In genomic region chr16:94647925-94648324, GRCm38 (mm10) we compare ENCODE assay signal across 23 mouse cellular contexts.
DNase-seq lines count a peak whose midpoint lies in the region; ATAC-seq and TF ChIP-seq lines count a peak whose summit lies in the region.
"Had no signal": no experiment of that assay in that cellular context is flagged by ENCODE, and none has a peak within 500 bp of the region (broad histone marks: within the 10 kb centered on the region; RNA-seq: fewer than 3 reads in every experiment).

No protein-coding gene starts in this region.

- H3K36me3 ChIP-seq in heart, embryonic 12.5 days = no peaks in the 10 kb centered on the region
- peaks cover 0 to 49% of the 10 kb centered on the region in 2 experiments for H3K36me3 ChIP-seq in CH12.LX (replicated peaks in 1 of 2; ENCODE audit: control insufficient read depth in 1 of 2, insufficient read depth in 1 of 2, low read length in 1 of 2)
- H3K36me3 ChIP-seq in forebrain, embryonic 14.5 days (ENCODE audit: control insufficient read depth, insufficient read depth, low read length) = no peaks in the 10 kb centered on the region
- H3K36me3 ChIP-seq: embryonic facial prominence, embryonic 15.5 days; intestine, embryonic 15.5 days; limb, embryonic 12.5 days; liver, embryonic 13.5 days; midbrain, embryonic 12.5 days had no signal

- H3K4me1 ChIP-seq in heart, embryonic 12.5 days (replicated peaks) = peaks cover 62% of the 10 kb centered on the region
- H3K4me1 ChIP-seq in CH12.LX (ENCODE audit: control insufficient read depth in 1 of 2, insufficient read depth in 2 of 2) = peaks cover 21 to 70% of the 10 kb centered on the region in 2 experiments
- H3K4me1 ChIP-seq in forebrain, embryonic 14.5 days (ENCODE audit: control insufficient read depth, insufficient read depth, low read length) = peaks cover 9% of the 10 kb centered on the region

- DNase-seq in heart, postnatal 14 days = no peak
- DNase-seq in 416B (ENCODE audit: low read depth) (peak; percentile 40), CH12.LX (ENCODE audit: extremely low read depth) (peak; percentile 30)
- DNase-seq in kidney, adult 11 months = no peak
- DNase-seq in retina, embryonic 14.5 days (ENCODE audit: low spot score) = no peak
- no peak for DNase-seq in forebrain, embryonic 14.5 days (ENCODE audit: low spot score)
- DNase-seq: adrenal gland, postnatal 14 days; cerebellum, adult 9-11 months; gastrocnemius, postnatal 25 days; heart, postnatal 4 days; kidney, adult 9 months; kidney, postnatal 4 days; liver, embryonic 13.5 days; right cerebral cortex, postnatal 25 days; spleen, adult 18-20 months had no signal

- no peaks in the 10 kb centered on the region for H3K27me3 ChIP-seq in heart, embryonic 12.5 days (replicated peaks)
- H3K27me3 ChIP-seq in CH12.LX (replicated peaks) = no peaks in the 10 kb centered on the region
- no peaks in the 10 kb centered on the region for H3K27me3 ChIP-seq in forebrain, embryonic 14.5 days (replicated peaks; ENCODE audit: control insufficient read depth, insufficient read depth, low read length)
- H3K27me3 ChIP-seq: embryonic facial prominence, embryonic 15.5 days; intestine, embryonic 15.5 days; limb, embryonic 12.5 days; liver, embryonic 13.5 days; midbrain, embryonic 12.5 days had no signal

- 0 out of 2 replicates have a peak overlapping the region, but pooled peaks have one; percentile 16 for H3K4me2 ChIP-seq in heart, embryonic 12.5 days
- H3K4me2 ChIP-seq in CH12.LX (ENCODE audit: insufficient read depth, low read depth, poor library complexity, severe bottlenecking) = no peak overlapping the region
- H3K4me2 ChIP-seq in forebrain, embryonic 14.5 days (ENCODE audit: low read length) = no peak overlapping the region
- H3K4me2 ChIP-seq: embryonic facial prominence, embryonic 15.5 days; hindbrain, embryonic 14.5 days; intestine, embryonic 15.5 days; limb, embryonic 12.5 days; liver, embryonic 13.5 days; midbrain, embryonic 12.5 days had no signal

- H3K9me3 ChIP-seq in heart, embryonic 12.5 days (replicated peaks) = no peaks in the 10 kb centered on the region
- no peaks in the 10 kb centered on the region for H3K9me3 ChIP-seq in CH12.LX (replicated peaks; ENCODE audit: low read length)
- H3K9me3 ChIP-seq in forebrain, embryonic 14.5 days (replicated peaks; ENCODE audit: control insufficient read depth, low read length) = no peaks in the 10 kb centered on the region
- H3K9me3 ChIP-seq: embryonic facial prominence, embryonic 15.5 days; intestine, embryonic 15.5 days; limb, embryonic 12.5 days; liver, embryonic 13.5 days; midbrain, embryonic 12.5 days had no signal

- intact Hi-C loops in heart, postnatal 14 days (cut with DNase I) = no loop called here

- no peak overlapping the region for H3K9ac ChIP-seq in heart, embryonic 12.5 days
- H3K9ac ChIP-seq in CH12.LX (ENCODE audit: insufficient read depth, low read depth) = no peak overlapping the region
- H3K9ac ChIP-seq in forebrain, embryonic 14.5 days (ENCODE audit: low read length) = no peak overlapping the region
- H3K9ac ChIP-seq: embryonic facial prominence, embryonic 15.5 days; hindbrain, embryonic 14.5 days; intestine, embryonic 15.5 days; limb, embryonic 12.5 days; liver, embryonic 13.5 days; midbrain, embryonic 12.5 days had no signal

- dilution Hi-C loops in CH12.LX (cut with MboI; ENCODE audit: extremely low pct_ligation_motif_present, extremely low pct_unique_long_range_greater_than_20kb, low sequenced_read_pairs) = no loop called here

- no peak for TF ChIP-seq POLR2A in CH12.LX (IDR thresholded peaks at IDR 0.05; ENCODE audit: low read depth, low read length)

- TF ChIP-seq EP300 in CH12.LX (IDR thresholded peaks at IDR 0.05; ENCODE audit: low read length) = no peak

- H3K79me2 ChIP-seq in CH12.LX (replicated peaks; ENCODE audit: control insufficient read depth, extremely low read depth, insufficient read depth, poor library complexity, severe bottlenecking) = peaks cover 69% of the 10 kb centered on the region

- WGBS in heart, embryonic 12.5 days = 83% methylated on average over 2 of the region's 2 CpGs
- 91% methylated on average over 2 of the region's 2 CpGs for WGBS in forebrain, embryonic 14.5 days

- no peak for ATAC-seq in heart, embryonic 12.5 days (ENCODE audit: insufficient number of reproducible peaks, low FRiP score)
- peak; percentile 36; the same call in 1 of the 2 replicates for ATAC-seq in megakaryocyte, adult 5-6 weeks (ENCODE audit: poor library complexity, severe bottlenecking)
- ATAC-seq in forebrain, embryonic 14.5 days = no peak
- ATAC-seq: forebrain, embryonic 16.5 days; intestine, embryonic 15.5 days had no signal

- H3K27ac ChIP-seq in heart, embryonic 12.5 days (ENCODE audit: poor library complexity, severe bottlenecking) = no peak overlapping the region
- H3K27ac ChIP-seq in CH12.LX (ENCODE audit: insufficient read depth, low read depth) = no peak overlapping the region
- no peak overlapping the region for H3K27ac ChIP-seq in forebrain, embryonic 14.5 days (ENCODE audit: low read depth, low read length)
- H3K27ac ChIP-seq: embryonic facial prominence, embryonic 15.5 days; hindbrain, embryonic 14.5 days; intestine, embryonic 15.5 days; limb, embryonic 12.5 days; liver, embryonic 13.5 days; midbrain, embryonic 12.5 days had no signal

- no peak overlapping the region for H3K4me3 ChIP-seq in heart, embryonic 12.5 days
- no peak overlapping the region for H3K4me3 ChIP-seq in CH12.LX (replicated peaks in 1 of 3; ENCODE audit: low read depth in 2 of 3, low read length in 2 of 3, poor library complexity in 1 of 3)
- H3K4me3 ChIP-seq in forebrain, embryonic 14.5 days (ENCODE audit: low read depth, low read length) = no peak overlapping the region
- H3K4me3 ChIP-seq: embryonic facial prominence, embryonic 15.5 days; intestine, embryonic 15.5 days; limb, embryonic 12.5 days; liver, embryonic 13.5 days; midbrain, embryonic 12.5 days had no signal

- in situ Hi-C loops in CH12.LX (cut with MboI; ENCODE audit: low pct_ligation_motif_present, low pct_unique_long_range_greater_than_20kb, low sequenced_read_pairs) = no loop called here

- no peak for TF ChIP-seq CTCF in CH12.LX (conservative IDR thresholded peaks at IDR 0.05 in 1 of 2, IDR thresholded peaks at IDR 0.05 in 1 of 2; ENCODE audit: low read depth in 2 of 2, low read length in 2 of 2)

- TF ChIP-seq RAD21 in CH12.LX (IDR thresholded peaks at IDR 0.05; ENCODE audit: low read depth, low read length) = no peak

TF ChIP-seq in CH12.LX, 34 proteins besides CTCF, POLR2A, EP300 and RAD21:
- TF ChIP-seq JUN (IDR thresholded peaks at IDR 0.05; ENCODE audit: insufficient read depth, low read depth, low read length) (no peak), NRF1 (IDR thresholded peaks at IDR 0.05; ENCODE audit: low read depth, low read length) (no peak), ELF1 (IDR thresholded peaks at IDR 0.05; ENCODE audit: low read depth, low read length) (no peak), RCOR1 (conservative IDR thresholded peaks at IDR 0.05; ENCODE audit: low read depth, low read length) (no peak), TCF12 (IDR thresholded peaks at IDR 0.05; ENCODE audit: low read depth, low read length) (no peak), USF1 (IDR thresholded peaks at IDR 0.05; ENCODE audit: low read depth, low read length) (no peak), MXI1 (IDR thresholded peaks at IDR 0.05; ENCODE audit: low read depth, low read length) (no peak), TBP (conservative IDR thresholded peaks at IDR 0.05; ENCODE audit: low read depth, low read length) (no peak), ZNF384 (IDR thresholded peaks at IDR 0.05; ENCODE audit: low read depth, low read length) (no peak), E2F4 (IDR thresholded peaks at IDR 0.05; ENCODE audit: insufficient replicate concordance, low read depth, low read length) (no peak), SIN3A (IDR thresholded peaks at IDR 0.05; ENCODE audit: low read length) (no peak), PAX5 (IDR thresholded peaks at IDR 0.05; ENCODE audit: low read length) (no peak), BHLHE40 (IDR thresholded peaks at IDR 0.05; ENCODE audit: low read depth, low read length) (no peak)

Comparison
In these comparisons a context has a peak if more than half of its experiments do, and no peak if none do; other contexts are left out.
1. DNase-seq: peak in 416B (single experiment) and CH12.LX (single experiment); none in heart, postnatal 14 days (0 of 2), kidney, adult 11 months (single experiment), retina, embryonic 14.5 days (single experiment) and forebrain, embryonic 14.5 days (single experiment).